17 mouse cellular contexts compared by ENCODE assay signal in the genomic region with DNA sequence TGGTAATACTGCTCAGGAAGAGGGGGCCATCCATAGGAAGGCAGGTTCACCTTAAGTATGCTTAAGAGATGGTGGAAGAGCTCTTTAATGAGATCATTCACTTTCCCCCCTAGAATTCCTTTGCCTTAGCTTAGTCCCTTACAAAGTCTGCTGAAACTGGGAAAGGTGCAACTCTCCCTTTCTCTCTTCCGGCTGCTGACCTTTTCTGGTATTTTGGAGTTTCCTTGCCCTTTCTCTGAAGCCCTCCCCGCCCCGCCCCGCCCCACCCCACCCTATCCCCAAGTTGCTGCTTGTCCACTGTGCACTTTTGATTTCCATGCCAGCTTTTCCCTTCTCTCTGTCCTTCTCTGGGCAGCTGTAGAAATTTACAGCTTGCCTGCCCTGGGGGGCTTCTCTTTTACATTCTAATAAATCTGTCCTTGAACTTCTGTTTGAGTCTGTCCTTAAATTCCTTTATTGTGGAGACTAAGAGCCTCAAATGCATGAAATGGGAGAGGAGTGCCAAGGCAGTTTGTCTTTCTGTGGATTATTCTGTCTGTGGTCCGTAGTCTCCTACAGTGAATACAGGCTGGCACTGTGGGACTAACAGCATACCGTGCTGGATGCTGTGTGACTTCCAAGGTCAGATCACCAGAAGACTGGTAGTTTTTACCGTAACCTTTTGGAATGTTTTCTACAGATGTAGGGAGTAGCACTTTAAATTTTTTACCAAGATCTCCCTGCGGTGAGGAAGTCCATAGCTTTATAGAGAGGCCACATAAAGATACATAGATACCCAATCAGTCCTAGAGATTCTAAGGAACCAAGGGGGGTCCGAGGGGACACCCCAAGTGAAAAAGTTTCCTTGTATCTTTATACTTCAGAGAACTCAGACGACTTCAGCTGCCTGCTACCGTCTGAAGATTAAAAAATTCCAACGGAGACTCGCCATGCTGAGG. TPM values are rescaled to one million over a fixed set of nuclear protein-coding genes. Genes with fewer than 3 reads are reported as not detected.
DNase-seq lines count a peak whose midpoint lies in the region; ATAC-seq and TF ChIP-seq lines count a peak whose summit lies in the region.
"Had no signal": no experiment of that assay in that cellular context is flagged by ENCODE, and none has a peak within 500 bp of the region (broad histone marks: within the 10 kb centered on the region; RNA-seq: fewer than 3 reads in every experiment).

No protein-coding gene starts in this region.

- peak; percentile 45 for DNase-seq in adrenal gland, adult 2 months
- no peak for DNase-seq in adrenal gland, adult 18-20 months (ENCODE audit: low spot score in 2 of 2)
- peak; percentile 81 for DNase-seq in midbrain, embryonic 11.5 days (ENCODE audit: low spot score, missing footprints)
- no peak for DNase-seq in stomach, postnatal 0 days (ENCODE audit: low spot score)
- DNase-seq in layer of hippocampus, postnatal 10 days (ENCODE audit: low spot score in 2 of 2) = no peak
- DNase-seq in retina, embryonic 14.5 days (ENCODE audit: low spot score) = no peak
- DNase-seq: cerebellum, postnatal 14 days; heart, adult 2 months; heart, postnatal 36 days; layer of hippocampus, adult 9-11 months had no signal

- no peaks in the 10 kb centered on the region for H3K36me3 ChIP-seq in midbrain, embryonic 11.5 days (ENCODE audit: control insufficient read depth, insufficient read depth, low read length)
- no peaks in the 10 kb centered on the region for H3K36me3 ChIP-seq in midbrain, embryonic 16.5 days (ENCODE audit: control insufficient read depth, insufficient read depth, low read length)
- no peaks in the 10 kb centered on the region for H3K36me3 ChIP-seq in intestine, embryonic 16.5 days (ENCODE audit: control insufficient read depth, insufficient read depth, low read length)
- no peaks in the 10 kb centered on the region for H3K36me3 ChIP-seq in stomach, postnatal 0 days (ENCODE audit: control insufficient read depth, insufficient read depth, low read length)
- H3K36me3 ChIP-seq: embryonic facial prominence, embryonic 15.5 days had no signal

- no peak overlapping the region for H3K27ac ChIP-seq in midbrain, embryonic 11.5 days (ENCODE audit: low read depth, low read length)
- no peak overlapping the region for H3K27ac ChIP-seq in midbrain, embryonic 16.5 days (ENCODE audit: low read length)
- no peak overlapping the region for H3K27ac ChIP-seq in intestine, embryonic 16.5 days (ENCODE audit: low read length)
- peak overlapping the region; percentile 61 for H3K27ac ChIP-seq in stomach, postnatal 0 days (replicated peaks)
- H3K27ac ChIP-seq: embryonic facial prominence, embryonic 15.5 days; heart, adult 2 months; macrophage had no signal

- ATAC-seq in midbrain, embryonic 11.5 days (ENCODE audit: low FRiP score) = no peak
- ATAC-seq in midbrain, embryonic 16.5 days = no peak
- peak; percentile 55 for ATAC-seq in intestine, embryonic 16.5 days
- ATAC-seq in stomach, postnatal 0 days (ENCODE audit: low FRiP score, low TSS enrichment) = 0 out of 2 replicates have a peak, but pooled peaks have one; percentile 10
- ATAC-seq: forebrain, embryonic 16.5 days; inflammation-experienced regulatory T-cells, adult 6 months had no signal

- no peaks in the 10 kb centered on the region for H3K27me3 ChIP-seq in midbrain, embryonic 11.5 days (ENCODE audit: control insufficient read depth, insufficient read depth, low read length)
- no peaks in the 10 kb centered on the region for H3K27me3 ChIP-seq in midbrain, embryonic 16.5 days (ENCODE audit: control insufficient read depth, insufficient read depth, low read depth, low read length)
- no peaks in the 10 kb centered on the region for H3K27me3 ChIP-seq in intestine, embryonic 16.5 days (replicated peaks; ENCODE audit: control insufficient read depth, insufficient read depth, low read length)
- H3K27me3 ChIP-seq in stomach, postnatal 0 days (ENCODE audit: control insufficient read depth, insufficient read depth, low read length) = no peaks in the 10 kb centered on the region
- H3K27me3 ChIP-seq: embryonic facial prominence, embryonic 15.5 days had no signal

- no peak overlapping the region for H3K4me2 ChIP-seq in midbrain, embryonic 11.5 days
- H3K4me2 ChIP-seq in midbrain, embryonic 16.5 days (ENCODE audit: low read length) = no peak overlapping the region
- H3K4me2 ChIP-seq in intestine, embryonic 16.5 days (ENCODE audit: low read depth, low read length) = peak overlapping the region; percentile 43
- H3K4me2 ChIP-seq in stomach, postnatal 0 days (replicated peaks; ENCODE audit: low read depth) = peak overlapping the region; percentile 47
- H3K4me2 ChIP-seq: embryonic facial prominence, embryonic 15.5 days had no signal

- H3K4me1 ChIP-seq in midbrain, embryonic 11.5 days (ENCODE audit: control insufficient read depth, insufficient read depth, low read length) = no peaks in the 10 kb centered on the region
- no peaks in the 10 kb centered on the region for H3K4me1 ChIP-seq in midbrain, embryonic 16.5 days (ENCODE audit: control insufficient read depth, insufficient read depth, low read length)
- H3K4me1 ChIP-seq in intestine, embryonic 16.5 days (ENCODE audit: control insufficient read depth, insufficient read depth, low read length) = peaks cover 3% of the 10 kb centered on the region; the same call in 1 of the 2 replicates
- no peaks in the 10 kb centered on the region for H3K4me1 ChIP-seq in stomach, postnatal 0 days (replicated peaks; ENCODE audit: control insufficient read depth, insufficient read depth)
- H3K4me1 ChIP-seq: embryonic facial prominence, embryonic 15.5 days had no signal

- H3K9me3 ChIP-seq in midbrain, embryonic 11.5 days (ENCODE audit: control insufficient read depth, low read length) = no peaks in the 10 kb centered on the region
- no peaks in the 10 kb centered on the region for H3K9me3 ChIP-seq in midbrain, embryonic 16.5 days (replicated peaks; ENCODE audit: control insufficient read depth, low read length, poor library complexity, severe bottlenecking)
- no peaks in the 10 kb centered on the region for H3K9me3 ChIP-seq in intestine, embryonic 16.5 days (ENCODE audit: control insufficient read depth, low read length)
- H3K9me3 ChIP-seq in stomach, postnatal 0 days (ENCODE audit: control insufficient read depth, low read length) = no peaks in the 10 kb centered on the region
- H3K9me3 ChIP-seq: embryonic facial prominence, embryonic 15.5 days had no signal

- H3K4me3 ChIP-seq in midbrain, embryonic 11.5 days (ENCODE audit: low read depth, low read length) = no peak overlapping the region
- H3K4me3 ChIP-seq in midbrain, embryonic 16.5 days (ENCODE audit: low read depth, low read length) = no peak overlapping the region
- H3K4me3 ChIP-seq in intestine, embryonic 16.5 days (ENCODE audit: low read length) = peak overlapping the region; percentile 35
- peak overlapping the region; percentile 35 for H3K4me3 ChIP-seq in stomach, postnatal 0 days (ENCODE audit: low read depth, low read length)
- H3K4me3 ChIP-seq: embryonic facial prominence, embryonic 15.5 days; heart, adult 2 months had no signal

- WGBS in midbrain, embryonic 11.5 days = 54% methylated on average over 13 of the region's 13 CpGs
- WGBS in midbrain, embryonic 16.5 days = 56% methylated on average over 13 of the region's 13 CpGs
- WGBS in intestine, embryonic 16.5 days = 44% methylated on average over 13 of the region's 13 CpGs
- 39% methylated on average over 13 of the region's 13 CpGs for WGBS in stomach, postnatal 0 days

- H3K9ac ChIP-seq in midbrain, embryonic 11.5 days (ENCODE audit: low read length) = no peak overlapping the region
- no peak overlapping the region for H3K9ac ChIP-seq in midbrain, embryonic 16.5 days (ENCODE audit: low read depth, low read length)
- no peak overlapping the region for H3K9ac ChIP-seq in intestine, embryonic 16.5 days (ENCODE audit: low read depth, low read length)
- peak overlapping the region; percentile 31; the same call in 1 of the 2 replicates for H3K9ac ChIP-seq in stomach, postnatal 0 days (ENCODE audit: low read length)
- H3K9ac ChIP-seq: embryonic facial prominence, embryonic 15.5 days had no signal

- no peak for TF ChIP-seq CTCF in stomach, postnatal 0 days (IDR thresholded peaks at IDR 0.05; ENCODE audit: low read depth)

- TF ChIP-seq EP300 in stomach, postnatal 0 days (optimal IDR thresholded peaks at IDR 0.05) = no peak

RNA-seq across cellular contexts. Expression of gene Steap2, which starts 13.2 kb away (rescaled TPM):
- total RNA-seq in adrenal gland, adult 2 months (2021) = 10 to 100 TPM; 34.1 to 53.0 TPM
- polyA plus RNA-seq in adrenal gland, adult 2 months (2012; rRNA removed) = 16.7 and 24.0 TPM in 2 replicates
- 10 to 100 TPM; 32.8 to 37.6 TPM for total RNA-seq in adrenal gland, adult 18-20 months (2021)
- polyA plus RNA-seq in midbrain, embryonic 11.5 days (2014; fragmentation: Nextera tagmentation; extraction: Ambion mirVana) = 6.3 and 9.0 TPM in 2 replicates
- polyA plus RNA-seq in midbrain, embryonic 16.5 days (2015; fragmentation: Nextera tagmentation; extraction: Ambion mirVana) = 5.6 and 5.8 TPM in 2 replicates
- polyA plus RNA-seq in intestine, embryonic 16.5 days (2015; fragmentation: Nextera tagmentation; extraction: Ambion mirVana) = 9.1 and 9.2 TPM in 2 replicates
- polyA plus RNA-seq in stomach, postnatal 0 days (2015; fragmentation: Nextera tagmentation; extraction: Ambion mirVana) = 4.2 and 5.0 TPM in 2 replicates
- total RNA-seq in layer of hippocampus, postnatal 10 days (2021) = 1 to 10 TPM; 5.5 to 6.5 TPM
- polyA plus RNA-seq: macrophage had no signal

RNA-seq across cellular contexts. Expression of gene Steap1, which starts 41.5 kb away (rescaled TPM):
- 10 to 100 TPM; 25.8 to 38.0 TPM for total RNA-seq in adrenal gland, adult 2 months (2021)
- 6.3 and 6.8 TPM in 2 replicates for polyA plus RNA-seq in adrenal gland, adult 2 months (2012; rRNA removed)
- total RNA-seq in adrenal gland, adult 18-20 months (2021) = 10 to 100 TPM; 22.9 to 29.9 TPM
- polyA plus RNA-seq in midbrain, embryonic 11.5 days (2014; fragmentation: Nextera tagmentation; extraction: Ambion mirVana) = 4.1 and 4.6 TPM in 2 replicates
- polyA plus RNA-seq in midbrain, embryonic 16.5 days (2015; fragmentation: Nextera tagmentation; extraction: Ambion mirVana) = 0.73 and 1.6 TPM in 2 replicates
- 4.1 and 5.7 TPM in 2 replicates for polyA plus RNA-seq in intestine, embryonic 16.5 days (2015; fragmentation: Nextera tagmentation; extraction: Ambion mirVana)
- polyA plus RNA-seq in stomach, postnatal 0 days (2015; fragmentation: Nextera tagmentation; extraction: Ambion mirVana) = 10.8 and 11.8 TPM in 2 replicates
- 1 to 10 TPM in 1 of 2 experiments, under 1 TPM in 1; 0.89 to 1.3 TPM for total RNA-seq in layer of hippocampus, postnatal 10 days (2021)
- total RNA-seq: heart, adult 2 months had no signal
- polyA plus RNA-seq: inflammation-experienced regulatory T-cells, adult 6 months; macrophage; spleen, adult 2 months had no signal

RNA-seq across cellular contexts. Expression of gene Cfap69, which starts 43.6 kb away (rescaled TPM):
- 1 to 10 TPM; 7.9 to 8.9 TPM for total RNA-seq in adrenal gland, adult 2 months (2021)
- 2.2 and 4.6 TPM in 2 replicates for polyA plus RNA-seq in adrenal gland, adult 2 months (2012; rRNA removed)
- total RNA-seq in adrenal gland, adult 18-20 months (2021) = 1 to 10 TPM; 6.4 to 8.3 TPM
- polyA plus RNA-seq in midbrain, embryonic 11.5 days (2014; fragmentation: Nextera tagmentation; extraction: Ambion mirVana) = 5.3 TPM in 2 replicates
- 9.9 and 11.4 TPM in 2 replicates for polyA plus RNA-seq in midbrain, embryonic 16.5 days (2015; fragmentation: Nextera tagmentation; extraction: Ambion mirVana)
- 0.94 and 1.0 TPM in 2 replicates for polyA plus RNA-seq in intestine, embryonic 16.5 days (2015; fragmentation: Nextera tagmentation; extraction: Ambion mirVana)
- 7.2 and 8.1 TPM in 2 replicates for polyA plus RNA-seq in stomach, postnatal 0 days (2015; fragmentation: Nextera tagmentation; extraction: Ambion mirVana)
- total RNA-seq in layer of hippocampus, postnatal 10 days (2021) = 10 to 100 TPM; 13.1 to 14.8 TPM
- polyA plus RNA-seq: inflammation-experienced regulatory T-cells, adult 6 months; macrophage had no signal

Comparison
In these comparisons a context has a peak if more than half of its experiments do, and no peak if none do; other contexts are left out.
1. DNase-seq: peak in adrenal gland, adult 2 months (single experiment) and midbrain, embryonic 11.5 days (single experiment); none in adrenal gland, adult 18-20 months (0 of 2), stomach, postnatal 0 days (single experiment), layer of hippocampus, postnatal 10 days (0 of 2) and retina, embryonic 14.5 days (single experiment).
2. ATAC-seq: peak in intestine, embryonic 16.5 days (single experiment) and stomach, postnatal 0 days (single experiment); none in midbrain, embryonic 11.5 days (single experiment) and midbrain, embryonic 16.5 days (single experiment).
3. H3K4me2 ChIP-seq: peak in intestine, embryonic 16.5 days (single experiment) and stomach, postnatal 0 days (single experiment); none in midbrain, embryonic 11.5 days (single experiment) and midbrain, embryonic 16.5 days (single experiment).
4. H3K4me3 ChIP-seq: peak in intestine, embryonic 16.5 days (single experiment) and stomach, postnatal 0 days (single experiment); none in midbrain, embryonic 11.5 days (single experiment) and midbrain, embryonic 16.5 days (single experiment).